Comparison of ENCODE assay signal across 19 mouse cellular contexts in genomic region chr3:89807881-89808280, GRCm38 (mm10). TPM values are rescaled to one million over a fixed set of nuclear protein-coding genes. Genes with fewer than 3 reads are reported as not detected.
DNase-seq lines count a peak whose midpoint lies in the region; ATAC-seq and TF ChIP-seq lines count a peak whose summit lies in the region.
"Had no signal": no experiment of that assay in that cellular context is flagged by ENCODE, and none has a peak within 500 bp of the region (broad histone marks: within the 10 kb centered on the region; RNA-seq: fewer than 3 reads in every experiment).

No protein-coding gene starts in this region.

- H3K36me3 ChIP-seq in heart, embryonic 10.5 days = no peaks in the 10 kb centered on the region
- H3K36me3 ChIP-seq in intestine, embryonic 15.5 days = no peaks in the 10 kb centered on the region
- no peaks in the 10 kb centered on the region for H3K36me3 ChIP-seq in liver, embryonic 15.5 days (replicated peaks)
- H3K36me3 ChIP-seq: hindbrain, embryonic 15.5 days; limb, embryonic 10.5 days; neural tube, embryonic 13.5 days had no signal

- no peak overlapping the region for H3K9ac ChIP-seq in intestine, embryonic 15.5 days
- H3K9ac ChIP-seq in liver, embryonic 15.5 days = peak overlapping the region; percentile 55
- H3K9ac ChIP-seq: hindbrain, embryonic 15.5 days; lung, embryonic 14.5 days; neural tube, embryonic 13.5 days had no signal

- H3K4me3 ChIP-seq in heart, embryonic 10.5 days = no peak overlapping the region
- peak overlapping the region; percentile 25 for H3K4me3 ChIP-seq in bone marrow, adult 2 months (replicated peaks; ENCODE audit: control insufficient read depth, low read depth, low read length)
- no peak overlapping the region for H3K4me3 ChIP-seq in intestine, embryonic 15.5 days (replicated peaks)
- H3K4me3 ChIP-seq in liver, embryonic 15.5 days (replicated peaks) = peak overlapping the region; percentile 45
- H3K4me3 ChIP-seq: hindbrain, embryonic 15.5 days; limb, embryonic 10.5 days; neural tube, embryonic 13.5 days had no signal

- H3K27ac ChIP-seq in heart, embryonic 10.5 days = no peak overlapping the region
- H3K27ac ChIP-seq in bone marrow, adult 2 months (ENCODE audit: control insufficient read depth, insufficient read depth, low read depth, low read length, poor library complexity) = peak overlapping the region; percentile 67
- no peak overlapping the region for H3K27ac ChIP-seq in intestine, embryonic 15.5 days
- peak overlapping the region; percentile 97 for H3K27ac ChIP-seq in liver, embryonic 15.5 days (replicated peaks)
- H3K27ac ChIP-seq: hindbrain, embryonic 15.5 days; limb, embryonic 10.5 days; macrophage; neural tube, embryonic 13.5 days had no signal

- H3K27me3 ChIP-seq in heart, embryonic 10.5 days (ENCODE audit: insufficient read depth, poor library complexity, severe bottlenecking) = no peaks in the 10 kb centered on the region
- H3K27me3 ChIP-seq in intestine, embryonic 15.5 days (replicated peaks) = no peaks in the 10 kb centered on the region
- peaks cover 9% of the 10 kb centered on the region for H3K27me3 ChIP-seq in liver, embryonic 15.5 days
- H3K27me3 ChIP-seq: hindbrain, embryonic 15.5 days; neural tube, embryonic 13.5 days had no signal

- 60% methylated on average over 5 of the region's 5 CpGs for WGBS in heart, embryonic 10.5 days
- WGBS in bone marrow, adult 2 months = 71% methylated on average over 5 of the region's 5 CpGs
- WGBS in intestine, embryonic 15.5 days = 71% methylated on average over 5 of the region's 5 CpGs
- 36% methylated on average over 5 of the region's 5 CpGs for WGBS in liver, embryonic 15.5 days (ENCODE audit: insufficient replicate concordance)

- DNase-seq in heart, embryonic 10.5 days (ENCODE audit: low spot score) = peak; percentile 77
- no peak for DNase-seq in heart, adult 18-20 months
- no peak for DNase-seq in adipocyte (ENCODE audit: low spot score)
- no peak for DNase-seq in gastrocnemius, postnatal 10 days
- DNase-seq: cerebellum, adult 9-10 months; gastrocnemius, postnatal 25 days; kidney, adult 2 months; lung, embryonic 14.5 days; right cerebral cortex, postnatal 4 days; thymus, postnatal 4 days had no signal

- H3K4me1 ChIP-seq in heart, embryonic 10.5 days = peaks cover 9% of the 10 kb centered on the region
- peaks cover 3% of the 10 kb centered on the region for H3K4me1 ChIP-seq in bone marrow, adult 2 months (ENCODE audit: control insufficient read depth, insufficient read depth, low read length)
- no peaks in the 10 kb centered on the region for H3K4me1 ChIP-seq in intestine, embryonic 15.5 days (replicated peaks)
- peaks cover 27% of the 10 kb centered on the region for H3K4me1 ChIP-seq in liver, embryonic 15.5 days (replicated peaks)
- H3K4me1 ChIP-seq: hindbrain, embryonic 15.5 days; neural tube, embryonic 13.5 days had no signal

- H3K9me3 ChIP-seq in heart, embryonic 10.5 days = no peaks in the 10 kb centered on the region
- no peaks in the 10 kb centered on the region for H3K9me3 ChIP-seq in intestine, embryonic 15.5 days
- no peaks in the 10 kb centered on the region for H3K9me3 ChIP-seq in liver, embryonic 15.5 days (replicated peaks)
- H3K9me3 ChIP-seq: hindbrain, embryonic 15.5 days; limb, embryonic 10.5 days had no signal

- H3K4me2 ChIP-seq in intestine, embryonic 15.5 days (replicated peaks) = no peak overlapping the region
- H3K4me2 ChIP-seq in liver, embryonic 15.5 days = peak overlapping the region; percentile 71
- H3K4me2 ChIP-seq: hindbrain, embryonic 15.5 days; neural tube, embryonic 13.5 days had no signal

- no peak for TF ChIP-seq POLR2A in bone marrow, adult 2 months (IDR thresholded peaks at IDR 0.05; ENCODE audit: borderline replicate concordance, control insufficient read depth, low read depth, low read length)

- ATAC-seq in intestine, embryonic 15.5 days = peak; percentile 61; the same call in 1 of the 2 replicates
- ATAC-seq in liver, embryonic 15.5 days (ENCODE audit: insufficient read depth) = peak; percentile 88
- ATAC-seq in CD4-positive, CD25-positive, alpha-beta regulatory T cell, adult 4 months = no peak

- TF ChIP-seq CTCF in bone marrow, adult 2 months (IDR thresholded peaks at IDR 0.05; ENCODE audit: control insufficient read depth, insufficient read depth, low read length) = peak; percentile 7; the same call in 1 of the 2 replicates

RNA-seq across cellular contexts. Expression of gene She, which starts 23.3 kb away (rescaled TPM):
- polyA plus RNA-seq in heart, embryonic 10.5 days (2016; fragmentation: Nextera tagmentation; extraction: Ambion mirVana) = 5.4 and 5.9 TPM in 2 replicates
- 10 to 100 TPM; 10.0 to 10.5 TPM for total RNA-seq in heart, adult 18-20 months (2021)
- 1.2 and 1.7 TPM in 2 replicates for polyA plus RNA-seq in bone marrow, adult 2 months (2011; ENCODE audit: insufficient read depth, insufficient read length, low replicate concordance, missing spikeins)
- 3.7 and 3.8 TPM in 2 replicates for polyA plus RNA-seq in intestine, embryonic 15.5 days (2015; fragmentation: Nextera tagmentation; extraction: Ambion mirVana)
- polyA plus RNA-seq in liver, embryonic 15.5 days (2015; fragmentation: Nextera tagmentation; extraction: Ambion mirVana) = 0.93 and 1.2 TPM in 2 replicates
- polyA plus RNA-seq in CD4-positive, CD25-positive, alpha-beta regulatory T cell, adult 4 months (2017; shearing (Covaris generic)) = 10 to 100 TPM in 1 of 2 experiments, 1 to 10 TPM in 1; 8.9 to 12.5 TPM
- 10 to 100 TPM in 1 of 2 experiments, 1 to 10 TPM in 1; 9.4 to 10.7 TPM for total RNA-seq in gastrocnemius, postnatal 10 days (2021)
- total RNA-seq: monocyte, adult 5-6 weeks had no signal
- polyA plus RNA-seq: macrophage had no signal

RNA-seq across cellular contexts. Expression of gene Ube2q1, which starts 34.5 kb away (rescaled TPM):
- 9.5 and 14.7 TPM in 2 replicates for polyA plus RNA-seq in heart, embryonic 10.5 days (2016; fragmentation: Nextera tagmentation; extraction: Ambion mirVana)
- total RNA-seq in heart, adult 18-20 months (2021) = 10 to 100 TPM; 25.9 to 26.1 TPM
- 44.2 and 78.7 TPM in 2 replicates for polyA plus RNA-seq in bone marrow, adult 2 months (2011; ENCODE audit: insufficient read depth, insufficient read length, low replicate concordance, missing spikeins)
- polyA plus RNA-seq in intestine, embryonic 15.5 days (2015; fragmentation: Nextera tagmentation; extraction: Ambion mirVana) = 12.3 and 14.3 TPM in 2 replicates
- polyA plus RNA-seq in liver, embryonic 15.5 days (2015; fragmentation: Nextera tagmentation; extraction: Ambion mirVana) = 3.1 and 3.5 TPM in 2 replicates
- polyA plus RNA-seq in CD4-positive, CD25-positive, alpha-beta regulatory T cell, adult 4 months (2017; shearing (Covaris generic)) = 10 to 100 TPM; 11.2 to 18.6 TPM
- 10 to 100 TPM; 17.9 to 23.7 TPM for total RNA-seq in gastrocnemius, postnatal 10 days (2021)

RNA-seq across cellular contexts. Expression of gene Chrnb2, which starts 43.4 kb away (rescaled TPM):
- polyA plus RNA-seq in heart, embryonic 10.5 days (2016; fragmentation: Nextera tagmentation; extraction: Ambion mirVana) = 0.25 and 0.26 TPM in 2 replicates
- under 1 TPM in 1 of 2 experiments, not detected in 1; 0.18 TPM for total RNA-seq in heart, adult 18-20 months (2021)
- polyA plus RNA-seq in bone marrow, adult 2 months (2011; ENCODE audit: insufficient read depth, insufficient read length, low replicate concordance, missing spikeins) = 0.14 and 0.32 TPM in 2 replicates
- 1.6 and 1.7 TPM in 2 replicates for polyA plus RNA-seq in intestine, embryonic 15.5 days (2015; fragmentation: Nextera tagmentation; extraction: Ambion mirVana)
- polyA plus RNA-seq in liver, embryonic 15.5 days (2015; fragmentation: Nextera tagmentation; extraction: Ambion mirVana) = 0.16 and 0.17 TPM in 2 replicates
- 1 to 10 TPM; 1.5 to 2.7 TPM for polyA plus RNA-seq in CD4-positive, CD25-positive, alpha-beta regulatory T cell, adult 4 months (2017; shearing (Covaris generic))
- total RNA-seq in gastrocnemius, postnatal 10 days (2021) = under 1 TPM; 0.16 to 0.23 TPM

Comparison
In these comparisons a context has a peak if more than half of its experiments do, and no peak if none do; other contexts are left out.
1. H3K27ac ChIP-seq: peak in bone marrow, adult 2 months (single experiment) and liver, embryonic 15.5 days (single experiment); none in heart, embryonic 10.5 days (single experiment) and intestine, embryonic 15.5 days (single experiment).
2. H3K4me3 ChIP-seq: peak in bone marrow, adult 2 months (single experiment) and liver, embryonic 15.5 days (single experiment); none in heart, embryonic 10.5 days (single experiment) and intestine, embryonic 15.5 days (single experiment).